Mouse (Mus musculus) midbrain, embryonic 12.5 days (tissue): ENCODE results near the gene Rbm6. TPM values are rescaled to one million over a fixed set of nuclear protein-coding genes. Genes with fewer than 3 reads are reported as not detected.

Experiments
- ATAC-seq: fragments of 200-750 bp; cut with Nextera tagmentation; 2 replicates; pipeline ENCODE4 v1.8.0; 2017; ENCODE audit warnings: low read depth, moderate TSS enrichment, moderate library complexity; ENCODE audit not compliant: low FRiP score
- H3K27ac ChIP-seq: fragments of 300-500 bp; sonication (generic); replicated peaks from 2 replicates; pipeline ENCODE4 v1.5.1; 2016; ENCODE audit warnings: mild to moderate bottlenecking
- H3K27me3 ChIP-seq: fragments of 300-500 bp; sonication (generic); 2 replicates; pipeline ENCODE4 v1.6.1; 2016; ENCODE audit warnings: mild to moderate bottlenecking
- H3K36me3 ChIP-seq: fragments of 300-500 bp; sonication (generic); 2 replicates; pipeline ENCODE4 v1.6.1; 2016
- H3K4me1 ChIP-seq: fragments of 300-500 bp; sonication (generic); 2 replicates; pipeline ENCODE4 v1.6.1; 2016
- H3K4me2 ChIP-seq: fragments of 300-500 bp; sonication (generic); replicated peaks from 2 replicates; pipeline ENCODE4 v1.6.1; 2016; ENCODE audit warnings: mild to moderate bottlenecking, moderate library complexity
- H3K4me3 ChIP-seq: fragments of 300-500 bp; sonication (generic); 2 replicates; pipeline ENCODE4 v1.5.1; 2016; ENCODE audit warnings: mild to moderate bottlenecking
- H3K9ac ChIP-seq: fragments of 300-500 bp; sonication (generic); replicated peaks from 2 replicates; pipeline ENCODE4 v1.6.1; 2016; ENCODE audit warnings: mild to moderate bottlenecking, moderate library complexity
- H3K9me3 ChIP-seq: fragments of 300-500 bp; sonication (generic); 2 replicates; pipeline ENCODE4 v1.6.1; 2016; ENCODE audit warnings: mild to moderate bottlenecking
- WGBS: fragments of 180-500 bp; shearing (Covaris S2); methylation state at CpG from one replicate; pipeline ENCODE4 v1.1.7; 2016; 5-methylcytosine and 5-hydroxymethylcytosine counted together
- polyA plus RNA-seq: library from polyadenylated mRNA; unstranded; fragments of >200 nt; fragmentation: Nextera tagmentation; extraction: Ambion mirVana; gene quantifications from 2 replicates; pipeline ENCODE4 v1.2.1, GENCODE M21; 2016

Rbm6 gene
- polyA plus RNA-seq, 1 experiment from 2014 or later, result 135 TPM

- ATAC-seq, result peak; percentile 45
- Histone ChIP-seq H3K4me2 (no peak overlapping the region), H3K27ac (peak overlapping the region; percentile 83), H3K36me3 (peaks cover 46% of the 10 kb centered on the region), H3K4me3 (no peak overlapping the region), H3K27me3 (no peaks in the 10 kb centered on the region), H3K4me1 (peaks cover 30% of the 10 kb centered on the region), H3K9me3 (no peaks in the 10 kb centered on the region), H3K9ac (no peak overlapping the region)
- WGBS, result 21% methylated on average over 7 of the region's 7 CpGs
Observed at GRCm38 (mm10) chr9:107738020-107738840, 134.8 kb downstream of the Rbm6 start.

- H3K4me1 ChIP-seq, result peaks cover 30% of the 10 kb centered on the region
- ATAC-seq, result no peak
- H3K4me3 ChIP-seq, result peak overlapping the region; percentile 7; the same call in 1 of the 2 replicates
- peak overlapping the region; percentile 83 for H3K27ac ChIP-seq
- peak overlapping the region; percentile 34; the same call in 1 of the 2 replicates for H3K9ac ChIP-seq
- no peaks in the 10 kb centered on the region for H3K27me3 ChIP-seq
- peaks cover 25% of the 10 kb centered on the region for H3K36me3 ChIP-seq
- peak overlapping the region; percentile 44 for H3K4me2 ChIP-seq
- H3K9me3 ChIP-seq, result no peaks in the 10 kb centered on the region
- WGBS, result 2% methylated on average over 7 of the region's 7 CpGs
Observed at GRCm38 (mm10) chr9:107736185-107736485, 136.9 kb downstream of the Rbm6 start.

GRCm38 (mm10) chr9:107735356-107736184 lies 137.5 kb downstream of the Rbm6 start:
- Histone ChIP-seq H3K27me3 (no peaks in the 10 kb centered on the region), H3K4me2 (peak overlapping the region; percentile 44), H3K27ac (peak overlapping the region; percentile 83), H3K4me1 (peaks cover 34% of the 10 kb centered on the region), H3K9ac (peak overlapping the region; percentile 34), H3K36me3 (peaks cover 19% of the 10 kb centered on the region), H3K9me3 (no peaks in the 10 kb centered on the region), H3K4me3 (peak overlapping the region; percentile 17; the same call in 1 of the 2 replicates)
- WGBS, result 1% methylated on average over 17 of the region's 17 CpGs
- ATAC-seq, result peak; percentile 23

DNA sequence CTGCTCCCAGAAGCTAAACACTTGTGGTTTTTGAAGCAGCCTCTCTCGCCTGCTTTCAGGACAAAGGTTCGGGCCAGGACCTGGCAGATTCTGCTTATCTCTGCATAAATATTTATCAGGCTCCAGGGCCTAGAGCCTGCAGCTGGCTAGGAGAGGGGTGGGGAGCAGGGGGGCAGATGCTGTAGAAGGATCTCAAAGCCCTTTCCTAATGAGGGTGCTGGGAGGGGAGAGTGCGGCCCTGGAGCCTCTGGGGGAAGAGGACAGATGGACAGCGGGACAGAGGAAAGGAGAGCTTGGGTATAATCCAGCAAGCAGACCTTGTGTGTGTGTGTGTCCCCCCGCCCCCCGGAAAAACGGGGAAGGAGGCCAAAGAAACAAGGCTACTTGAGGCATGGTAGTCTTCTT lies 138.5 kb downstream of the Rbm6 start:
- Histone ChIP-seq H3K4me3 (no peak overlapping the region), H3K27me3 (no peaks in the 10 kb centered on the region), H3K4me2 (peak overlapping the region; percentile 44), H3K27ac (peak overlapping the region; percentile 83), H3K9ac (peak overlapping the region; percentile 34; the same call in 1 of the 2 replicates), H3K9me3 (no peaks in the 10 kb centered on the region), H3K4me1 (peaks cover 44% of the 10 kb centered on the region), H3K36me3 (peaks cover 9% of the 10 kb centered on the region)
- 18% methylated on average over 7 of the region's 7 CpGs for WGBS
- peak; percentile 28; the same call in 1 of the 2 replicates for ATAC-seq

GRCm38 (mm10) chr9:107729709-107730108 lies 143.3 kb downstream of the Rbm6 start:
- Histone ChIP-seq H3K27ac (peak overlapping the region; percentile 81), H3K9me3 (no peaks in the 10 kb centered on the region), H3K4me3 (no peak overlapping the region), H3K4me1 (peaks cover 48% of the 10 kb centered on the region), H3K4me2 (peak overlapping the region; percentile 6; the same call in 1 of the 2 replicates), H3K36me3 (no peaks in the 10 kb centered on the region), H3K27me3 (no peaks in the 10 kb centered on the region), H3K9ac (no peak overlapping the region)
- ATAC-seq, result peak; percentile 25; the same call in 1 of the 2 replicates
- WGBS, result 6% methylated on average over 3 of the region's 3 CpGs

GRCm38 (mm10) chr9:107728919-107729670 lies 143.9 kb downstream of the Rbm6 start:
- 0 out of 2 replicates have a peak, but pooled peaks have one; percentile 2 for ATAC-seq
- 63% methylated on average over 6 of the region's 6 CpGs for WGBS
- no peaks in the 10 kb centered on the region for H3K36me3 ChIP-seq
- no peaks in the 10 kb centered on the region for H3K9me3 ChIP-seq
- H3K9ac ChIP-seq, result no peak overlapping the region
- peak overlapping the region; percentile 81 for H3K27ac ChIP-seq
- H3K4me2 ChIP-seq, result no peak overlapping the region
- H3K4me3 ChIP-seq, result no peak overlapping the region
- H3K27me3 ChIP-seq, result no peaks in the 10 kb centered on the region
- peaks cover 48% of the 10 kb centered on the region for H3K4me1 ChIP-seq

GRCm38 (mm10) chr9:107727041-107727440 lies 146.0 kb downstream of the Rbm6 start:
- 48% methylated on average over 3 of the region's 3 CpGs for WGBS
- Histone ChIP-seq H3K9me3 (no peaks in the 10 kb centered on the region), H3K9ac (no peak overlapping the region), H3K27ac (peak overlapping the region; percentile 35; the same call in 1 of the 2 replicates), H3K4me1 (peaks cover 67% of the 10 kb centered on the region), H3K4me2 (no peak overlapping the region), H3K4me3 (no peak overlapping the region), H3K27me3 (0 out of 2 replicates have a peak, but pooled peaks cover 4% of the 10 kb centered on the region), H3K36me3 (no peaks in the 10 kb centered on the region)
- no peak for ATAC-seq

DNA sequence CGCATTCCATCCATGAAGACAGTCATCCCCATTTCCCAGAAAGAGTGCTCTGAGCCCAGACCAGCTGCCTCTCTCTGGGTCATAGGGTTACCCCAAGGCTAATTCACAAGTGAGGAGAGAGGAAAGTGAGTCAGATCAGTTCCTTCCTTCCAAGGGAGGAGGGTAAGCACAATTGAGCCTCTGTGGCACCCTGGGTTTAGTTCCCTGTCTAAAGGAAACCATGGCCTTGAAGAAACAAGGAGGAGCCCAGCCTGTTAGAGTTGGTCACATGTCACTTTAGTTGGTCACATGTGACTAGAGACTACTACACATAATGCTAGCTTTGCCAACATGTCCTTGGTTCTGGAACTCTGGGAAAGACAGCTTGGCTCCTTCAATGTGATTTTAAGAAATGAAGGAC lies 148.2 kb downstream of the Rbm6 start:
- no peak for ATAC-seq
- Histone ChIP-seq H3K4me2 (no peak overlapping the region), H3K27me3 (0 out of 2 replicates have a peak, but pooled peaks cover 4% of the 10 kb centered on the region), H3K4me3 (no peak overlapping the region), H3K9me3 (no peaks in the 10 kb centered on the region), H3K9ac (no peak overlapping the region), H3K27ac (no peak overlapping the region; the same call in 1 of the 2 replicates), H3K36me3 (no peaks in the 10 kb centered on the region), H3K4me1 (peaks cover 55% of the 10 kb centered on the region)
- 95% methylated on average over 1 of the region's 1 CpGs for WGBS

DNA sequence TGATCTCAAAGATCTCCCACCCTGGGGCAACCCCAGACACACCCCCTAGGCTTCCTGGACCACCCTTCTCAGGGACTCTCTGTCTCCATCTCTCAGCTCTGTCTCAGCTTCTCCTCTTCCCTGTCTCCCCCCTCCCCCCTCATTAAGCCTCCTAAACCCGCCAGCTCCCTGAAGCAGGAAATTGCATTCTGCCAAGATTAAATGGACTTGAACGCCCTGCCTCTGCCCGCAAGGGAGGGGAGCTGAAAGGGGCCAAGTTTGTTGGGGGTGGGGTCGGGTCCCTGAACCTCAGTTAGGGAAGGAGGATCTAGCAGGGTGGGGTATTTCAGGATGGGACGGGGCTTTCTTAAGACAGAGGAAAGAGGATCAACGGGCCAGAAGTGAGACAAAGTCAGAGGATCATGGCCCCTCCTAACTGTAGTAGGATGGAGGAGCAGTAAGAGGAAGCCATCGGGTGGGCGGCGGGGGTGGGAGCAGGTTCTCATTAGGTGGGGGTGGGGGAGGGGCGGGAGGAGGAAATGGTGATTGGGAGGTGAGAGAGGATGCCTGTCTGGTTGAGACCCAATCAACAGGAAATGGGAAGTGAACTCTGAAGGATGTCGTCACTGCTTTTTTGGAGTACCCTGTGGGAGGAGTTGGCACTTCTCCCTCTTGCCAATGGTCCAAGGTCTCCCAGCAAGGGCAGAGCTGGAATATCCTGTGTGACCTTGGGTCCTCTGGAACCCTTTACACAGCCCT lies 149.1 kb downstream of the Rbm6 start:
- Histone ChIP-seq H3K27ac (peak overlapping the region; percentile 66), H3K4me2 (peak overlapping the region; percentile 38), H3K9ac (peak overlapping the region; percentile 37), H3K4me1 (peaks cover 46% of the 10 kb centered on the region), H3K36me3 (no peaks in the 10 kb centered on the region), H3K9me3 (no peaks in the 10 kb centered on the region), H3K4me3 (no peak overlapping the region), H3K27me3 (0 out of 2 replicates have a peak, but pooled peaks cover 4% of the 10 kb centered on the region)
- ATAC-seq, result peak; percentile 59; the same call in 1 of the 2 replicates
- WGBS, result 4% methylated on average over 11 of the region's 11 CpGs
